39 mouse cellular contexts compared by ENCODE assay signal in genomic region chr7:140067397-140067796, GRCm38 (mm10). TPM values are rescaled to one million over a fixed set of nuclear protein-coding genes. Genes with fewer than 3 reads are reported as not detected.
"Had no signal": no experiment of that assay in that cellular context is flagged by ENCODE, and none has a peak within 500 bp of the region (broad histone marks: within the 10 kb centered on the region; RNA-seq: fewer than 3 reads in every experiment).

No protein-coding gene starts in this region.

- H3K9ac ChIP-seq: embryonic facial prominence, embryonic 12.5 days; embryonic facial prominence, embryonic 13.5 days; embryonic facial prominence, embryonic 15.5 days; forebrain, embryonic 12.5 days; forebrain, embryonic 13.5 days; forebrain, embryonic 15.5 days; forebrain, postnatal 0 days had no signal

- H3K9me3 ChIP-seq: embryonic facial prominence, embryonic 10.5 days; embryonic facial prominence, embryonic 12.5 days; embryonic facial prominence, embryonic 13.5 days; forebrain, embryonic 10.5 days; forebrain, embryonic 12.5 days; forebrain, embryonic 13.5 days; forebrain, embryonic 15.5 days had no signal

- H3K4me2 ChIP-seq: embryonic facial prominence, embryonic 12.5 days; embryonic facial prominence, embryonic 13.5 days; embryonic facial prominence, embryonic 15.5 days; forebrain, embryonic 12.5 days; forebrain, embryonic 13.5 days; forebrain, embryonic 15.5 days had no signal

- ATAC-seq: forebrain, embryonic 13.5 days; forebrain, embryonic 14.5 days; forebrain, embryonic 15.5 days; forebrain, embryonic 16.5 days; forebrain, postnatal 0 days had no signal

- H3K4me3 ChIP-seq: embryonic facial prominence, embryonic 10.5 days; embryonic facial prominence, embryonic 12.5 days; embryonic facial prominence, embryonic 13.5 days; embryonic facial prominence, embryonic 15.5 days; erythroblast, embryonic 14.5 days; forebrain, embryonic 10.5 days; forebrain, embryonic 12.5 days; forebrain, embryonic 13.5 days; forebrain, embryonic 15.5 days; gastrocnemius, adult 2 months; heart, adult 2 months had no signal

- DNase-seq: cerebellum, adult 2 months; cerebellum, adult 8-10 months; cerebellum, adult 9-10 months; cerebellum, adult 9-11 months; cerebellum, postnatal 10 days; cerebellum, postnatal 14 days; cerebellum, postnatal 25 days; cerebellum, postnatal 36 days; embryo, embryonic 11 days; forebrain, postnatal 0 days; gastrocnemius, adult 2 months; gastrocnemius, postnatal 10 days; gastrocnemius, postnatal 14 days; gastrocnemius, postnatal 25 days; gastrocnemius, postnatal 36 days; heart, adult 11 months; heart, adult 18-20 months; heart, adult 2 months had no signal

- H3K4me1 ChIP-seq: embryonic facial prominence, embryonic 12.5 days; embryonic facial prominence, embryonic 13.5 days had no signal

- H3K36me3 ChIP-seq: embryonic facial prominence, embryonic 10.5 days; embryonic facial prominence, embryonic 12.5 days; embryonic facial prominence, embryonic 13.5 days; embryonic facial prominence, embryonic 15.5 days; forebrain, embryonic 10.5 days; forebrain, embryonic 12.5 days had no signal

- H3K27ac ChIP-seq: embryonic facial prominence, embryonic 10.5 days; embryonic facial prominence, embryonic 12.5 days; embryonic facial prominence, embryonic 13.5 days; embryonic facial prominence, embryonic 15.5 days; forebrain, embryonic 10.5 days; forebrain, embryonic 12.5 days; forebrain, embryonic 13.5 days; forebrain, embryonic 15.5 days; heart, adult 2 months had no signal

RNA-seq across cellular contexts. Expression of gene Caly, which starts 15.0 kb away (rescaled TPM):
- total RNA-seq: common myeloid progenitor, adult 5-6 weeks; gastrocnemius, postnatal 25 days; gastrocnemius, postnatal 4 days; heart, adult 18-20 months had no signal

RNA-seq across cellular contexts. Expression of gene Msx3, which starts 18.5 kb away (rescaled TPM):
- total RNA-seq: common myeloid progenitor, adult 5-6 weeks; gastrocnemius, adult 18-20 months; gastrocnemius, adult 2 months; gastrocnemius, adult 8-10 months; gastrocnemius, postnatal 10 days; gastrocnemius, postnatal 14 days; gastrocnemius, postnatal 25 days; gastrocnemius, postnatal 36 days; gastrocnemius, postnatal 4 days; granulocyte monocyte progenitor cell, adult 5-6 weeks; heart, adult 18-20 months; heart, adult 2 months had no signal
- polyA plus RNA-seq: cerebellum, adult 2 months; embryonic facial prominence, embryonic 14.5 days; embryonic facial prominence, embryonic 15.5 days; erythroblast, embryonic 14.5 days; gonadal fat pad, adult 2 months; heart, adult 2 months had no signal

RNA-seq across cellular contexts. Expression of gene Prap1, which starts 25.8 kb away (rescaled TPM):
- total RNA-seq: common myeloid progenitor, adult 5-6 weeks; forebrain, postnatal 0 days; gastrocnemius, adult 18-20 months; gastrocnemius, adult 2 months; gastrocnemius, adult 8-10 months; gastrocnemius, postnatal 10 days; gastrocnemius, postnatal 14 days; gastrocnemius, postnatal 25 days; gastrocnemius, postnatal 36 days; gastrocnemius, postnatal 4 days; granulocyte monocyte progenitor cell, adult 5-6 weeks; heart, adult 18-20 months; heart, adult 2 months had no signal
- polyA plus RNA-seq: cerebellum, adult 2 months; cortical plate, adult 2 months; embryonic facial prominence, embryonic 10.5 days; embryonic facial prominence, embryonic 11.5 days; embryonic facial prominence, embryonic 12.5 days; embryonic facial prominence, embryonic 13.5 days; erythroblast, embryonic 14.5 days; forebrain, embryonic 10.5 days; forebrain, embryonic 11.5 days; forebrain, embryonic 12.5 days; forebrain, embryonic 13.5 days; forebrain, embryonic 14.5 days; forebrain, embryonic 15.5 days; forebrain, embryonic 16.5 days; forebrain, postnatal 0 days; gonadal fat pad, adult 2 months had no signal
